Mouse (Mus musculus) heart, postnatal 36 days (tissue): ENCODE results near the gene Cdk2ap1. TPM values are rescaled to one million over a fixed set of nuclear protein-coding genes. Genes with fewer than 3 reads are reported as not detected.
"Not testable (repeated sequence)": the region's sequence is repeated elsewhere in the genome, so short reads cannot be mapped to it uniquely, and the experiment has no call there.

ENCODE experiments used
- DNase-seq, 2 experiments: peaks; one replicate each; pipeline ENCODE4 v3.0.0; 2021 to 2022
- intact Hi-C: fragments of 180-260 bp; cut with DNase I; formaldehyde crosslinking; loops from one replicate; pipeline ENCODE4 v1.15.1; 2025
- total RNA-seq, 2 experiments: library from RNA; stranded (reverse); gene quantifications; 2 replicates each; pipeline ENCODE4 v1.2.3; 2021

Gene Cdk2ap1
- total RNA-seq, 2 experiments from 2014 or later = 164 to 167 TPM

- peak; percentile 68 to 75 for DNase-seq
- intact Hi-C loops = loop anchor here (5.0 kb wide), 1 partner anchor 200 kb away; the partner anchor contains the start of gene Ddx55
Observed at GRCm38 (mm10) chr5:124352141-124352920, 10.6 kb downstream of the Cdk2ap1 start.

- intact Hi-C loops = loop anchor here (2.0 to 5.0 kb wide), 2 partner anchors 21 to 201 kb away; partner anchors contain the start of gene Ddx55
- DNase-seq = no peak
Observed at GRCm38 (mm10) chr5:124351604-124352003, 11.3 kb downstream of the Cdk2ap1 start.

- DNase-seq = peak; percentile 51 to 53
- intact Hi-C loops = loop anchor here (2.0 to 5.0 kb wide), 2 partner anchors 20 to 201 kb away; partner anchors contain the start of gene Ddx55
Observed at GRCm38 (mm10) chr5:124351111-124351560, 11.7 kb downstream of the Cdk2ap1 start.

- intact Hi-C loops = loop anchor here (2.0 to 5.0 kb wide), 2 partner anchors 20 to 202 kb away; partner anchors contain the start of gene Ddx55
- DNase-seq = no peak
Observed at GRCm38 (mm10) chr5:124350350-124350749, 12.5 kb downstream of the Cdk2ap1 start.

GRCm38 (mm10) chr5:124349196-124349595, 13.7 kb downstream of the Cdk2ap1 start:
- peak; percentile 27 to 30 for DNase-seq
- intact Hi-C loops = no loop called here

- no peak for DNase-seq
Observed at GRCm38 (mm10) chr5:124342897-124343296, 20.0 kb downstream of the Cdk2ap1 start.

GRCm38 (mm10) chr5:124341753-124342339, 21.0 kb downstream of the Cdk2ap1 start:
- DNase-seq = not testable (repeated sequence)

More at GRCm38 (mm10) chr5:124342897-124343296, 20.0 kb downstream of the Cdk2ap1 start:
- intact Hi-C loops = no loop called here

GRCm38 (mm10) chr5:124338791-124339190, 24.1 kb downstream of the Cdk2ap1 start:
- intact Hi-C loops = no loop called here
- DNase-seq = no peak

More at GRCm38 (mm10) chr5:124341753-124342339, 21.0 kb downstream of the Cdk2ap1 start:
- intact Hi-C loops = not testable (repeated sequence)

- peak in 1 of 2 experiments; percentile 29 for DNase-seq
- intact Hi-C loops = no loop called here
Observed at GRCm38 (mm10) chr5:124337909-124338308, 25.0 kb downstream of the Cdk2ap1 start.

GRCm38 (mm10) chr5:124337103-124337502, 25.8 kb downstream of the Cdk2ap1 start:
- DNase-seq = no peak
- intact Hi-C loops = no loop called here

- peak; percentile 46 to 58 for DNase-seq
- intact Hi-C loops = no loop called here
Observed at GRCm38 (mm10) chr5:124334392-124334791, 28.5 kb downstream of the Cdk2ap1 start.

GRCm38 (mm10) chr5:124330086-124330485, 32.8 kb downstream of the Cdk2ap1 start:
- DNase-seq = no peak

GRCm38 (mm10) chr5:124327510-124328364, 35.1 kb downstream of the Cdk2ap1 start, which contains the start of the genes Mphosph9 and 2810006K23Rik:
Gene Mphosph9, minus strand, starts transcription at chr5:124327972.
Gene 2810006K23Rik, plus strand, starts transcription at chr5:124328089.
- intact Hi-C loops = no loop called here
- peak; percentile 99 to 100 for DNase-seq

More at GRCm38 (mm10) chr5:124330086-124330485, 32.8 kb downstream of the Cdk2ap1 start:
- intact Hi-C loops = loop anchor here (2.0 kb wide), 1 partner anchor 21 kb away; no protein-coding TSS in a partner anchor

GRCm38 (mm10) chr5:124326829-124327228, 36.1 kb downstream of the Cdk2ap1 start:
- intact Hi-C loops = no loop called here
- DNase-seq = no peak

- no peak for DNase-seq
- intact Hi-C loops = no loop called here
Observed at GRCm38 (mm10) chr5:124317648-124318047, 45.2 kb downstream of the Cdk2ap1 start.

- intact Hi-C loops = no loop called here
Observed at GRCm38 (mm10) chr5:124315941-124316340, 46.9 kb downstream of the Cdk2ap1 start.

GRCm38 (mm10) chr5:124315498-124315897, 47.4 kb downstream of the Cdk2ap1 start:
- no peak for DNase-seq
- intact Hi-C loops = no loop called here

More at GRCm38 (mm10) chr5:124315941-124316340, 46.9 kb downstream of the Cdk2ap1 start:
- no peak for DNase-seq

- intact Hi-C loops = no loop called here
Observed at GRCm38 (mm10) chr5:124310091-124310490, 52.8 kb downstream of the Cdk2ap1 start.

GRCm38 (mm10) chr5:124309155-124309554, 53.7 kb downstream of the Cdk2ap1 start:
- DNase-seq = no peak
- intact Hi-C loops = no loop called here

More at GRCm38 (mm10) chr5:124310091-124310490, 52.8 kb downstream of the Cdk2ap1 start:
- no peak for DNase-seq

- DNase-seq, intact Hi-C loops: not testable (repeated sequence)
Observed at GRCm38 (mm10) chr5:124302853-124303252, 60.0 kb downstream of the Cdk2ap1 start.
